Mouse (Mus musculus): ENCODE data around the gene Il21r.

DNA sequence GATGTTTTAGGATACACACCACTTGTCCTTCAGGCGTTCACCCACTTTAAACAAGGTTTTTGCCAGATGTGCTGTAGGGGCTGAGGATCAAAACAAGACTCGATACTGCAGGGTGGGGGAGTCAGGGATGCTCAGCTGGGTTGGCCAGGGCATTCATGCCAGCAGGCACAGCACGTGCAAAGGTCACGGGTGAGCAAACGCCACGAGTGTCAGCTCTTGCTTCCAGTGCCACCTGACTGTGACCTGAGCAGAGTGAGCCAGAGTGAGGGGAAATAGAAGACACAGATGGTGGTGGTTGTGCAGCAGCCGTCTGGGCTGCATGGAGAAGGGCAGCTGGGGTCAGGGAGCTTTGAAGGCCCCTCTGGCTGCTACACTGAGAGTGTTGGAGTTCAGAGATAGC lies 22.6 kb downstream of the Il21r start:
- no peak for TF ChIP-seq CTCF (IDR thresholded peaks at IDR 0.05; ENCODE audit: insufficient read depth, low read length)
- TF ChIP-seq POLR2A (IDR thresholded peaks at IDR 0.05; ENCODE audit: borderline replicate concordance, extremely low read depth, low read depth, low read length), result no peak
